Mouse (Mus musculus) T-helper 17 cell (primary cell): ENCODE measurements around the gene 4931422A03Rik.
"Not testable (repeated sequence)": the region's sequence is repeated elsewhere in the genome, so short reads cannot be mapped to it uniquely, and the experiment has no call there.

Source experiments
- in situ Hi-C, 2 experiments: fragments of 300-600 bp; cut with MboI, MseI; formaldehyde crosslinking; loops; 1 replicate in 1 of 2; 2 replicates in 1 of 2; pipeline ENCODE4 v1.15.1; 2025; ENCODE audit warnings: high pct_unique_total_duplicates in 2 of 2

Gene 4931422A03Rik

DNA sequence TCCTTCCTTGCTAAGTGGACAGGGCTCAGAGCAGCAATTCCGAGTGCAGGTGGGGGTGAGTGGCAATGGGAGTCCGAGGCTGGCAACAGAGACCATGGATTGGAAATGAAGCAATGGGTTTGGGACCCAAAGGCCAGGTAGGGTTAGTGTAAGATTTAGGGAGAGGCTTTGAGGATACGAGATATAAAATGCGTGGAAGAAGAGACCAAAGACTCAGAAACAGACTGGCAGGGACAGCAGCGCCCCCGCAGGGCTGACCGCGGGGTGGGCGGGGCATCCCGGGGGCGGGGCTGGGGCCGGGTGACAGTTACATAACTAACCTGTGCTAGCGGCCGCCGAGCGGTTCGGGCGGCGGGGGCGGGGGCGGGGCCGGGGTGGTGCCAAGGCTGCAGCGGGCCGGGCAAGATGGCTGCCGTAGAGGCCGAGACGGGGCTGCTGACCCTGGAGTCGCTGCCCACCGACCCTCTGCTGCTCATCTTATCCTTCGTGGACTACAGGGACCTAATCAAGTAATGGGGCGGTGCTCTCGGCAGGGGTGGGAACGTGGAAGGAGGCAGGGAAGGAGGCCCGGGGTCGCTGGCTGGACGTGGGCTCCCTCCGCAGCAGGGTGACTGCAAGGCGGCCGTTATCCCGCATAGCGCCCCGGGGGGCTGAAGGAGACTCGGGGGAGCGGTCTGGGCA is 563 bp downstream of the 4931422A03Rik start, which contains the start of gene Fbxo3:
Fbxo3 (plus strand) TSS at position 264 of the 681 bp plus-strand sequence.
- in situ Hi-C loops, result no loop called here

GRCm38 (mm10) chr2:104024656-104025055 is 3.5 kb downstream of the 4931422A03Rik start:
- in situ Hi-C loops, result no loop called here

DNA sequence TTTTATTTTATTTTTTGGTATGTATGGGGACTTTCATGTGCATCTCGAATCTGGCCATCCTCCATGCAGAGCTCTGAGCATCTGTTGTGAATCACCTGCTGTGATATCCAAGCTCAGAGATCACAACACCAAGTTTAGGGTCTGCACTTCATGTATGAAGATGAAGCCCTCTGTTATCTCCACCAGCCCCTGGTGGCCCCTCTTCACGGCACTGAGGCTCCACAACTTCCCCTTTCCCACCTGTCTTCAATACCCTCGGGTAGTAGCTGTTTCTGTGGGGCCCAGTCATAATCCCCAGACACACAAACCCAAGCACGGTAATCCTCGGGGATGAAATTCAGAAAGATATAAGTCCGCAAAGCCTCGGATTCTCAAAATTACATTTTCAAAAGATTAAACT is 5.1 kb downstream of the 4931422A03Rik start:
- in situ Hi-C loops, result no loop called here

DNA sequence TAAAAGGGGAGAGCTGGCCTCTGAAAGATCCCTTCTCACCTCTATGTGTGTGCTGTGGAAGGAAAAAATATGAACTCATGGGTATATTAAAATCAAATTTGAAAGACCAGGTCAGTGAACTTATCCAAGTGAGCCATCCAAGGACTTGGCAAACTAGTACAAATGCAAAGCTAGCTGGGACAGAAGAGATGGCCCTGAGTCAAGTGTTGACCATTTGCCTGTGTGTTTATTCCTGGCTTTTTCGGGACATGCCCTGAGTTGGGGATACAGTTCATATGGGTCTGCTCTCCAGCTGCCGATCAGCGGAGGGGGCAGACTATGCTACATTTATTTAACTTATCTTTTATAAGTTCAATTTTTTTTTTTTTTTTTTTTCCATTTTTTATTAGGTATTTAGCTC is 19.3 kb downstream of the 4931422A03Rik start:
- in situ Hi-C loops, result not testable (repeated sequence)

GRCm38 (mm10) chr2:104007793-104008519 is 20.2 kb downstream of the 4931422A03Rik start:
- in situ Hi-C loops, result no loop called here

GRCm38 (mm10) chr2:104002711-104003413 is 25.3 kb downstream of the 4931422A03Rik start:
- in situ Hi-C loops, result loop anchor here in 1 of 2 experiments (5.0 kb wide), 2 partner anchors 131 to 446 kb away; no protein-coding TSS in a partner anchor

DNA sequence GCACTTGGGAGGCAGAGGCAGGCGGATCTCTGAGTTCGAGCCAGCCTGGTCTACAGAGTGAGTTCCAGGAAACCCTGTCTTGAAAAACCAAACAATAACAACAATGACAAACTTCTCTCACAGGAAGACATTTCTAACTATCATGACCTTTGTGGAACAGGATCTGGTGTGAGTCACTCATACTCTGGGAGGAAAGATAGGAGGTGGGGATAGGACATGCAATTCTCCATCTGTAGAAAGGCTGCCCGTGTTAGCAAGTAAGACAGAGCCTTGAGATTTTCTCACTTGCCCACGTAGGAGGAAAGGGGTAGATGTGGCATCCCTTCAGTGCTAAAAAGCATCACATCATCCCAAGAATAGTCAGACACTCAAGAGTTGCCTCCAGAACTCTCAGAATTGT is 26.3 kb downstream of the 4931422A03Rik start:
- in situ Hi-C loops, result loop anchor here in 1 of 2 experiments (5.0 kb wide), 2 partner anchors 130 to 445 kb away; no protein-coding TSS in a partner anchor

GRCm38 (mm10) chr2:104001076-104001475 is 27.1 kb downstream of the 4931422A03Rik start:
- in situ Hi-C loops, result loop anchor here in 1 of 2 experiments (5.0 kb wide), 2 partner anchors 129 to 444 kb away; no protein-coding TSS in a partner anchor

DNA sequence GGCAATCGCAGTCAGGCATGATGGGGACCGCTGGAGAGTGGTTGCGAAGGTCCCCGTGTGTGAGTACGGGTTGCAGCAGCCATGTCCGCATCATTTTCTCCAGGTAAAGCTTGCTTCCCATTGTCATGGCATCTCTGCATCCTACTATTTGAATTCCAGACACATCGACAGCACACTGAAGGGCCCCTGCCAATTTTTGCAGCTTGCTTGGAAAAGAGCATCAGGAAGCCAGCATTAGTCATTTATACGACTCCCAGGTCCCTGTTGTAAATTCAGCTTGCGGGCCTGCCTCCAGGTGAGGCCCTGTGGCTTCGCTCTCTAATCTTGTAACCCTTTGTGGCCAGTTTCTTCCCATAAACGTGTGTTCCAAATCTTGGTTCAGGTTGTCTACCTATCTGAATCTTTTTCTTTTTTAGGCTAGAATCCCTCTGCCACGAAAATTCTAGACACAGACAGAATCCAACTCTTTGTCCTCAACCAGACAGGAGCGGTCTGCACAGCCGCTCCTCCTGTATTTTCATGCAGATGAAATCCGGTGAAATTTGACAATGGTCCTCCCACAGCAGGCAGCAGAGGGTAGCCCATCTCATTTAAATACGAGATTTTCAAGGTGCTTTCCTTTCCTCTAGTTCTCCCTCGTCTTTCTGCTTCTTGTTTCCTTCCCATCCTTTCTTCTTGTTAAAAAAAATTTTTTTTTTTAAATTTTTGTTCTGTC is 35.4 kb downstream of the 4931422A03Rik start:
- in situ Hi-C loops, result no loop called here

GRCm38 (mm10) chr2:103992162-103992561 is 36.0 kb downstream of the 4931422A03Rik start:
- in situ Hi-C loops, result no loop called here

GRCm38 (mm10) chr2:103991303-103991702 is 36.9 kb downstream of the 4931422A03Rik start:
- in situ Hi-C loops, result no loop called here

GRCm38 (mm10) chr2:103989724-103990123 is 38.4 kb downstream of the 4931422A03Rik start:
- in situ Hi-C loops, result no loop called here

DNA sequence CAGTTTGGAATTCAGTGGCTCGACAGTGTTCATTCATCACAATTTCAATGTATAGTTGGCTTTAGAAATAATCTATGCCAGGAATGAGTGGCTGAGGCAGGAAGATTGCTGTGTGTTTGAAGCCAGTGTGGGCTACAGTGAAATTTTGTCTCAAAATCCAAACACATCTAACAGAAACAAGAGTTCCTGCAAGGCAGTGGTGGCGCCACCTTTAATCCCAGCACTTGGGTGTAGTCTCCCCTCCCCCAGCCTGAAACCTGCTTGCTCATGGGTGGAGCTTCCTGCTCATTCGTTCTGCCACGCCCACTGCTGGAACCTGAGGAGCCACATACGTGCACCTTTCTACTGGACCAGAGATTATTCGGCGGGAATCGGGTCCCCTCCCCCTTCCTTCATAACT is 40.6 kb downstream of the 4931422A03Rik start:
- in situ Hi-C loops, result not testable (repeated sequence)

GRCm38 (mm10) chr2:103983146-103983545 is 45.0 kb downstream of the 4931422A03Rik start:
- in situ Hi-C loops, result loop anchor here in 1 of 2 experiments (5.0 kb wide), 1 partner anchor 111 kb away; no protein-coding TSS in a partner anchor

DNA sequence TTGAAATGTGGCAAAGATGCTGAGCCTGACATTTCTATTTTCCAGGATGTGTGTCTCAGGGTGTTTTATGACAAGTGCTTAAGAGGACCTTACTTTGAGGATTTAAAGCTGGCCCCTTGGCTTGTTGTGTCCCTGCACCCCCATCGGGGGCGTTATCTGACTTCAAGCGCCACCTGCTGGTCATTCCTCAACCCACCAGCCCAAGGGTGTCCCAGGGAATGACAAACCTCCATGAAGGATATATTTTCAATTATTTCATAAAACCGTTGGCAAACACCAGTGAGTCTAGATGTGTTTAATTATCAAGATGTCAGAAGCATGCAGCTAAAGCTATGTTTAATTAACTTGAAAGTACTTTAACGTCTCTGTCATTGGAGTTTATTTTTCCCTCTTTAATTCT is 45.9 kb downstream of the 4931422A03Rik start:
- in situ Hi-C loops, result loop anchor here in 1 of 2 experiments (5.0 kb wide), 1 partner anchor 110 kb away; no protein-coding TSS in a partner anchor

DNA sequence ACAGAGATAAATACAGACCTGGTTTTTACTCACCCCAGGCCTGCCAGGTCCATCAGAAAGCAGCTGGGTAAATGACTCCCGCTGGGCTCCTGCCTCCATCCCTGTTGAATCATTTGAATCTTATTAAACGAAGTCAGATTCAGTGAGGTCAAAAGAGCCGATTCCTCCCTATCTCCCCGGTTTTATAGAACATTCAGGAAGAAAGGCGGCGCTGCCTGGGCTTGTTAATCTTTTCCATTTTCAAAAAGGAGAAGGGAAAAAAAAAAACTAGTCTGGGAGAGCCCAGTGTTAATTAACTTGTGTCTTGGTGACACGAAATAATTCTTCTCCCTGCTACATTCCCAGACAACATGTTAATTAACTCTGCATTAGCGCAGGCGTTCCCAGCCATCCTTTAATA is 50.4 kb downstream of the 4931422A03Rik start:
- in situ Hi-C loops, result loop anchor here in 1 of 2 experiments (10.0 kb wide), 1 partner anchor 103 kb away; no protein-coding TSS in a partner anchor

- in situ Hi-C loops, result loop anchor here in 1 of 2 experiments (10.0 kb wide), 1 partner anchor 102 kb away; no protein-coding TSS in a partner anchor
These were observed 50.9 kb downstream of the 4931422A03Rik start for GRCm38 (mm10) chr2:103977216-103977615.

GRCm38 (mm10) chr2:103975904-103976303 is 52.3 kb downstream of the 4931422A03Rik start:
- in situ Hi-C loops, result loop anchor here in 1 of 2 experiments (10.0 kb wide), 1 partner anchor 101 kb away; no protein-coding TSS in a partner anchor

- in situ Hi-C loops, result loop anchor here in 1 of 2 experiments (10.0 kb wide), 1 partner anchor 97 kb away; no protein-coding TSS in a partner anchor
These were observed 56.3 kb downstream of the 4931422A03Rik start for GRCm38 (mm10) chr2:103971838-103972237.

DNA sequence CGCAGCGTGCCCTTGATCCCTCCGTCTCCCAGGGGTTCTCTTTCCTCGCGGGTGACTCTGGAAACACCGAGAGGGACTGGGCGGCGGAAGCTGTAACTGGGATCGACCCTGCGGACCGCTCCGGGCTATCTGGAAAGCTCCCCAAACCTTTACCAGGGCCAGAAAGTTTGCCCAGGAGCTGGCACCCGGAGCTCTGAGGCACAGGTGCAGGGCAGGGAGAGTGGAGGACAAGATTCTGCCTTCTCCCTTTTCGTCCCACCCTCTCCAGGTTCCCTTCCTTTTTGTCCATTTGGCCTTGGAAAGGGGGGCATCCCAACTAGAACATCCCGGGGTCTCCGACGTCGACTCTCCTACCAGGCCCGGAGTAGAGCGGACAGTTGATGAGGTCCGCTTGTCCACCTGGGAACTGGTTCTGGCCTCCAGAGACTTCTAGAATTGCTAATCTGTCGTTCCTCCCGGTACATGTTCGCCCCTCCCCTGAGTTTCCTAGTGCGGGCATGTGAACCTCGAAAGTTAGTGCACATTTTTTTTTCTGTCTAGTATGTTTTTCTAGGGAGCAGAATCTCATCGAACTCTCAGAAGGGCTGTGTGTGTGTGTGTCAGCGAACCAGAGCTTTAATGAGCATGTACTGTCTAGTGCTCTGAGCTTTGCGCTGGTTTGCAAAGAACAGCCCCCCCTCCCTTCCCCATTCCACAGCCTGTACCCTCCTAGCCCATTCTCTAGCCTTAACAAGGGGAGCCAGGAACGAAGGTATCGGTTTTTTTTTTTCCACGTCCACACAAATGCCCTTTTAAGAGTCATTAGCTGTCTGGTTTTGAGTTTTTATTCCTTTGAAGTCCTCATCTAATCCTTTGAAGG is 57.1 kb downstream of the 4931422A03Rik start:
- in situ Hi-C loops, result loop anchor here in 1 of 2 experiments (10.0 kb wide), 1 partner anchor 96 kb away; no protein-coding TSS in a partner anchor
